In genomic region chr2:152068660-152069433, GRCm38 (mm10) we compare ENCODE assay signal across 16 mouse cellular contexts. TPM values are rescaled to one million over a fixed set of nuclear protein-coding genes. Genes with fewer than 3 reads are reported as not detected.
DNase-seq lines count a peak whose midpoint lies in the region; ATAC-seq and TF ChIP-seq lines count a peak whose summit lies in the region.
"Had no signal": no experiment of that assay in that cellular context is flagged by ENCODE, and none has a peak within 500 bp of the region (broad histone marks: within the 10 kb centered on the region; RNA-seq: fewer than 3 reads in every experiment).

No protein-coding gene starts in this region.

- peak overlapping the region; percentile 5 for H3K4me2 ChIP-seq in forebrain, embryonic 11.5 days (ENCODE audit: low read depth, low read length, severe bottlenecking)
- H3K4me2 ChIP-seq in hindbrain, embryonic 15.5 days: no peak overlapping the region
- H3K4me2 ChIP-seq in neural tube, embryonic 12.5 days (replicated peaks): peak overlapping the region; percentile 13; the same call in 1 of the 2 replicates
- H3K4me2 ChIP-seq in liver, postnatal 0 days (ENCODE audit: low read depth, low read length): no peak overlapping the region
- H3K4me2 ChIP-seq: intestine, embryonic 15.5 days had no signal

- TF ChIP-seq CTCF in liver, postnatal 0 days (IDR thresholded peaks at IDR 0.05; ENCODE audit: low read depth): no peak

- no peaks in the 10 kb centered on the region for H3K9me3 ChIP-seq in forebrain, embryonic 11.5 days (ENCODE audit: control insufficient read depth, low read length)
- no peaks in the 10 kb centered on the region for H3K9me3 ChIP-seq in hindbrain, embryonic 15.5 days
- H3K9me3 ChIP-seq in neural tube, embryonic 12.5 days: no peaks in the 10 kb centered on the region
- no peaks in the 10 kb centered on the region for H3K9me3 ChIP-seq in liver, postnatal 0 days (ENCODE audit: low read length)
- H3K9me3 ChIP-seq: intestine, embryonic 15.5 days had no signal

- no peak overlapping the region; the same call in 1 of the 2 replicates for H3K9ac ChIP-seq in forebrain, embryonic 11.5 days (ENCODE audit: low read length)
- no peak overlapping the region for H3K9ac ChIP-seq in hindbrain, embryonic 15.5 days
- H3K9ac ChIP-seq in neural tube, embryonic 12.5 days: peak overlapping the region; percentile 30; the same call in 1 of the 2 replicates
- H3K9ac ChIP-seq in liver, postnatal 0 days (replicated peaks): no peak overlapping the region
- H3K9ac ChIP-seq: intestine, embryonic 15.5 days had no signal

- peaks cover 15% of the 10 kb centered on the region; the same call in 1 of the 2 replicates for H3K4me1 ChIP-seq in forebrain, embryonic 11.5 days (replicated peaks; ENCODE audit: control insufficient read depth, insufficient read depth, low read length)
- H3K4me1 ChIP-seq in hindbrain, embryonic 15.5 days (replicated peaks): peaks cover 12% of the 10 kb centered on the region
- H3K4me1 ChIP-seq in neural tube, embryonic 12.5 days: peaks cover 19% of the 10 kb centered on the region
- H3K4me1 ChIP-seq in liver, postnatal 0 days (ENCODE audit: insufficient read depth): no peaks in the 10 kb centered on the region
- H3K4me1 ChIP-seq: intestine, embryonic 15.5 days had no signal

- DNase-seq in embryo, embryonic 9.5 days (ENCODE audit: extremely low spot score): peak; percentile 52
- peak; percentile 87 for DNase-seq in forebrain, embryonic 11.5 days (ENCODE audit: low spot score)
- DNase-seq in liver, postnatal 0 days: no peak
- DNase-seq in adrenal gland, adult (ENCODE audit: inconsistent age in 2 of 2, low spot score in 1 of 2): no peak
- DNase-seq: cerebellum, adult 11-12 months; gastrocnemius, postnatal 25 days; kidney, postnatal 10 days; layer of hippocampus, postnatal 36 days; right cerebral cortex, postnatal 14 days had no signal

- H3K36me3 ChIP-seq in forebrain, embryonic 11.5 days (ENCODE audit: control insufficient read depth, insufficient read depth, low read length): no peaks in the 10 kb centered on the region
- H3K36me3 ChIP-seq in hindbrain, embryonic 15.5 days: no peaks in the 10 kb centered on the region
- H3K36me3 ChIP-seq in neural tube, embryonic 12.5 days: no peaks in the 10 kb centered on the region
- H3K36me3 ChIP-seq in liver, postnatal 0 days (replicated peaks; ENCODE audit: insufficient read depth, low read length): no peaks in the 10 kb centered on the region
- H3K36me3 ChIP-seq: intestine, embryonic 15.5 days had no signal

- TF ChIP-seq EP300 in liver, postnatal 0 days (IDR thresholded peaks at IDR 0.05; ENCODE audit: low read depth): no peak

- peak overlapping the region; percentile 90 for H3K27ac ChIP-seq in forebrain, embryonic 11.5 days (ENCODE audit: low read depth, low read length)
- no peak overlapping the region for H3K27ac ChIP-seq in hindbrain, embryonic 15.5 days (replicated peaks)
- peak overlapping the region; percentile 71 for H3K27ac ChIP-seq in neural tube, embryonic 12.5 days
- no peak overlapping the region for H3K27ac ChIP-seq in liver, postnatal 0 days (ENCODE audit: low read depth)
- H3K27ac ChIP-seq: intestine, embryonic 15.5 days had no signal

- WGBS in forebrain, embryonic 11.5 days: 12% methylated on average over 11 of the region's 11 CpGs
- 26% methylated on average over 11 of the region's 11 CpGs for WGBS in hindbrain, embryonic 15.5 days
- 20% methylated on average over 11 of the region's 11 CpGs for WGBS in neural tube, embryonic 12.5 days
- WGBS in liver, postnatal 0 days (ENCODE audit: insufficient replicate concordance): 49% methylated on average over 11 of the region's 11 CpGs

- no peak overlapping the region for H3K4me3 ChIP-seq in forebrain, embryonic 11.5 days (ENCODE audit: low read depth, low read length)
- no peak overlapping the region for H3K4me3 ChIP-seq in hindbrain, embryonic 15.5 days
- H3K4me3 ChIP-seq in neural tube, embryonic 12.5 days: no peak overlapping the region
- no peak overlapping the region for H3K4me3 ChIP-seq in liver, postnatal 0 days (ENCODE audit: low read depth, low read length)
- H3K4me3 ChIP-seq: intestine, embryonic 15.5 days had no signal

- peak; percentile 97 for ATAC-seq in forebrain, embryonic 11.5 days (replicated peaks; ENCODE audit: low FRiP score)
- peak; percentile 84 for ATAC-seq in hindbrain, embryonic 15.5 days (ENCODE audit: low FRiP score, low read depth)
- ATAC-seq in neural tube, embryonic 12.5 days (ENCODE audit: low FRiP score, low read depth): peak; percentile 93
- no peak for ATAC-seq in erythroid progenitor cell, adult 5-6 weeks (replicated peaks; ENCODE audit: low FRiP score, poor library complexity, severe bottlenecking)
- ATAC-seq in liver, postnatal 0 days: no peak
- ATAC-seq: intestine, embryonic 15.5 days had no signal

- H3K27me3 ChIP-seq in forebrain, embryonic 11.5 days (ENCODE audit: control insufficient read depth, insufficient read depth, low read length): no peaks in the 10 kb centered on the region
- no peaks in the 10 kb centered on the region for H3K27me3 ChIP-seq in hindbrain, embryonic 15.5 days
- H3K27me3 ChIP-seq in neural tube, embryonic 12.5 days (replicated peaks): no peaks in the 10 kb centered on the region
- no peaks in the 10 kb centered on the region for H3K27me3 ChIP-seq in liver, postnatal 0 days (ENCODE audit: insufficient read depth, low read length)

RNA-seq across cellular contexts. Expression of gene Scrt2, which starts 12.5 kb away (rescaled TPM):
- polyA plus RNA-seq in forebrain, embryonic 11.5 days (2014; fragmentation: Nextera tagmentation; extraction: Ambion mirVana): 10.0 and 11.3 TPM in 2 replicates
- 10.8 and 11.1 TPM in 2 replicates for polyA plus RNA-seq in hindbrain, embryonic 15.5 days (2015; fragmentation: Nextera tagmentation; extraction: Ambion mirVana)
- 34.5 and 35.4 TPM in 2 replicates for polyA plus RNA-seq in neural tube, embryonic 12.5 days (2016; fragmentation: Nextera tagmentation; extraction: Ambion mirVana)
- not detected in 2 replicates for total RNA-seq in erythroid progenitor cell, adult 5-6 weeks (2015; ENCODE audit: low replicate concordance)
- not detected in 2 replicates for total RNA-seq in erythroid progenitor cell, adult 5-6 weeks (2017; ENCODE audit: low replicate concordance)
- not detected in 2 replicates for polyA plus RNA-seq in liver, postnatal 0 days (2015; fragmentation: Nextera tagmentation; extraction: Ambion mirVana)
- total RNA-seq: CH12.LX; gastrocnemius, postnatal 25 days had no signal
- polyA plus RNA-seq: heart, embryonic 16.5 days; lung, embryonic 16.5 days had no signal

RNA-seq across cellular contexts. Expression of gene Srxn1, which starts 36.5 kb away (rescaled TPM):
- polyA plus RNA-seq in forebrain, embryonic 11.5 days (2014; fragmentation: Nextera tagmentation; extraction: Ambion mirVana): 14.3 and 15.0 TPM in 2 replicates
- polyA plus RNA-seq in hindbrain, embryonic 15.5 days (2015; fragmentation: Nextera tagmentation; extraction: Ambion mirVana): 24.4 and 24.7 TPM in 2 replicates
- 19.5 and 20.2 TPM in 2 replicates for polyA plus RNA-seq in neural tube, embryonic 12.5 days (2016; fragmentation: Nextera tagmentation; extraction: Ambion mirVana)
- total RNA-seq in erythroid progenitor cell, adult 5-6 weeks (2015; ENCODE audit: low replicate concordance): 10.1 and 16.3 TPM in 2 replicates
- 11.5 and 35.3 TPM in 2 replicates for total RNA-seq in erythroid progenitor cell, adult 5-6 weeks (2017; ENCODE audit: low replicate concordance)
- polyA plus RNA-seq in liver, postnatal 0 days (2015; fragmentation: Nextera tagmentation; extraction: Ambion mirVana): 8.2 and 8.7 TPM in 2 replicates
- total RNA-seq: CH12.LX had no signal

Comparison
In these comparisons a context has a peak if more than half of its experiments do, and no peak if none do; other contexts are left out.
1. DNase-seq: peak in embryo, embryonic 9.5 days (single experiment) and forebrain, embryonic 11.5 days (single experiment); none in liver, postnatal 0 days (single experiment) and adrenal gland, adult (0 of 2).
2. ATAC-seq: peak in forebrain, embryonic 11.5 days (single experiment), hindbrain, embryonic 15.5 days (single experiment) and neural tube, embryonic 12.5 days (single experiment); none in erythroid progenitor cell, adult 5-6 weeks (single experiment) and liver, postnatal 0 days (single experiment).
3. H3K27ac ChIP-seq: peak in forebrain, embryonic 11.5 days (single experiment) and neural tube, embryonic 12.5 days (single experiment); none in hindbrain, embryonic 15.5 days (single experiment) and liver, postnatal 0 days (single experiment).
4. H3K4me2 ChIP-seq: peak in forebrain, embryonic 11.5 days (single experiment) and neural tube, embryonic 12.5 days (single experiment); none in hindbrain, embryonic 15.5 days (single experiment) and liver, postnatal 0 days (single experiment).
5. RNA of gene Scrt2, which starts 12.5 kb away (polyA plus RNA-seq): 34.5 to 35.4 TPM in neural tube, embryonic 12.5 days, 10.8 to 11.1 TPM in hindbrain, embryonic 15.5 days and 10.0 to 11.3 TPM in forebrain, embryonic 11.5 days; not detected in liver, postnatal 0 days; every median in the first group is over 10 times any median in the second.